Mouse (Mus musculus) liver, adult 2 months (tissue): ENCODE measurements at regions not wholly inside any gene's neighbourhood (a gene's known extent, or its start where the extent isn't known, plus 50 kb on each side); places are given as distances from the start of the nearest gene placed in this dataset.

Experiments
- DNase-seq: peaks from one replicate; pipeline ENCODE4 v3.0.0-alpha.2; 2011; ENCODE audit warnings: low read depth, low spot score; ENCODE audit errors: extremely low read depth
- H3K27ac ChIP-seq: fragments of 200-500 bp; replicated peaks from 2 replicates; pipeline ENCODE4 v1.5.1; 2012; ENCODE audit warnings: low read depth, mild to moderate bottlenecking, control low read depth, inconsistent platforms, low read length; ENCODE audit not compliant: insufficient read depth
- H3K27me3 ChIP-seq: fragments of 200-500 bp; 2 replicates; pipeline ENCODE4 v1.6.1; 2012; ENCODE audit warnings: mild to moderate bottlenecking, moderate library complexity, low read length, inconsistent platforms; ENCODE audit not compliant: control insufficient read depth, insufficient read depth
- H3K36me3 ChIP-seq: fragments of 200-500 bp; 2 replicates; pipeline ENCODE4 v1.6.1; 2012; ENCODE audit warnings: low read length, inconsistent platforms; ENCODE audit not compliant: control insufficient read depth, insufficient read depth
- H3K4me1 ChIP-seq: fragments of 200-500 bp; 2 replicates; pipeline ENCODE4 v1.6.1; 2011; ENCODE audit warnings: low read length; ENCODE audit not compliant: control insufficient read depth, insufficient read depth
- H3K4me3 ChIP-seq: fragments of 200-500 bp; 2 replicates; pipeline ENCODE4 v1.5.1; 2011; ENCODE audit warnings: low read depth, mild to moderate bottlenecking, control low read depth, low read length, moderate library complexity; ENCODE audit not compliant: insufficient read depth
- H3K79me2 ChIP-seq: fragments of 200-500 bp; 2 replicates; pipeline ENCODE4 v1.6.1; 2012; ENCODE audit warnings: inconsistent platforms, mild to moderate bottlenecking, low read length, moderate library complexity; ENCODE audit not compliant: control insufficient read depth, insufficient read depth
- H3K9ac ChIP-seq: fragments of 200-500 bp; 2 replicates; pipeline ENCODE4 v1.6.1; 2012; ENCODE audit warnings: low read depth, mild to moderate bottlenecking, control low read depth, inconsistent platforms, low read length
- CTCF ChIP-seq: fragments of 200-500 bp; IDR thresholded peaks from 2 replicates; pipeline ENCODE4 v1.5.1; 2011; ENCODE audit warnings: low read depth, low read length, control low read depth
- POLR2A ChIP-seq: fragments of 200-500 bp; IDR thresholded peaks from 2 replicates; pipeline ENCODE4 v1.6.1; 2011; ENCODE audit warnings: low read length, control low read depth; ENCODE audit not compliant: insufficient read depth; ENCODE audit errors: extremely low read depth
- WGBS: fragments of 180-500 bp; shearing (Covaris S2); methylation state at CpG from one replicate; pipeline ENCODE4 v1.1.7; 2018; 5-methylcytosine and 5-hydroxymethylcytosine counted together

DNA sequence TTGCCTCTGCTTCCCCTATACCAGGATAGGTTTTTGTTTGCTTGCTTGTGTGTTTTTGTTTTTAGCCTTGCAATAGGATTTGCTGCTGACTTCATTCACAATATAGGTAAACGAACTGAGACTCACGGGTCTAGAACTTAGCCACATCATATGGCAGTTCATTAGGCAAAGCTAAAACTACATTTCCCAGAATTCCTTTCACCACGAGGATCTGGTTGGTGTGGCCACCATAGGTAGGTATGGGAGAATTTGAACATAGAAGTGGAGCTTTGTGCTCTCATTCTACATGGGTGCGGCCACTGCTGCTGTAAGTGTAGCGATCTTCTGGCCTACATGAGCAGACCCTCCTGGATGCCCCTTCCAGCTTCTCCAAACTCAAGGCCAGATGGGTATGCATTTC lies 108.8 kb downstream of the 3100002H09Rik start:
- 75% methylated on average over 5 of the region's 5 CpGs for WGBS
- no peaks in the 10 kb centered on the region for H3K36me3 ChIP-seq
- H3K27me3 ChIP-seq, result no peaks in the 10 kb centered on the region
- H3K9ac ChIP-seq, result no peak overlapping the region
- no peaks in the 10 kb centered on the region for H3K79me2 ChIP-seq
- no peak overlapping the region for H3K4me3 ChIP-seq
- H3K4me1 ChIP-seq, result no peaks in the 10 kb centered on the region
- no peak overlapping the region for H3K27ac ChIP-seq
- no peak for TF ChIP-seq POLR2A
- TF ChIP-seq CTCF, result no peak
- DNase-seq, result no peak

DNA sequence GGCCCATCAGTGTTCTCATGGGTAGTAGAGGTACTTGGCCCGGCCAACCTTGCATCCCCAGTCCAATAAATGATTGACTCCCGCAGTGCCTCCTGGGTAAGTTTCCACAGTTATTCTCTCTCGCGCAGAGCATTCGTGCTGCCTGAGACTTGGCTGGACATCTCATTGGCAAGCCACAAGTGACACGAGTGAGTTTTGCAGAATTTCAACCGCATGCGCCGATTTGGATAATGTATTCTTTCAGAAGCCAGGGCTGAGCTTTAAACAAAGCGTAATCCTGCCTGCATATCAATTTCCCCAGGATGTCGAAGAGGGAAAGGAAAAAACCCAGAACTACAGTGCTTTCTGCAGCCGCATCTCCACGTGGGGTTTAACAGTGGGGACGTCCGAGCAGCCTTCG lies 112.6 kb downstream of the 3100002H09Rik start:
- Histone ChIP-seq H3K36me3 (no peaks in the 10 kb centered on the region), H3K27ac (no peak overlapping the region), H3K4me1 (no peaks in the 10 kb centered on the region), H3K9ac (no peak overlapping the region), H3K79me2 (no peaks in the 10 kb centered on the region), H3K4me3 (no peak overlapping the region), H3K27me3 (no peaks in the 10 kb centered on the region)
- TF ChIP-seq POLR2A, result no peak
- WGBS, result 65% methylated on average over 16 of the region's 16 CpGs
- no peak for DNase-seq

DNA sequence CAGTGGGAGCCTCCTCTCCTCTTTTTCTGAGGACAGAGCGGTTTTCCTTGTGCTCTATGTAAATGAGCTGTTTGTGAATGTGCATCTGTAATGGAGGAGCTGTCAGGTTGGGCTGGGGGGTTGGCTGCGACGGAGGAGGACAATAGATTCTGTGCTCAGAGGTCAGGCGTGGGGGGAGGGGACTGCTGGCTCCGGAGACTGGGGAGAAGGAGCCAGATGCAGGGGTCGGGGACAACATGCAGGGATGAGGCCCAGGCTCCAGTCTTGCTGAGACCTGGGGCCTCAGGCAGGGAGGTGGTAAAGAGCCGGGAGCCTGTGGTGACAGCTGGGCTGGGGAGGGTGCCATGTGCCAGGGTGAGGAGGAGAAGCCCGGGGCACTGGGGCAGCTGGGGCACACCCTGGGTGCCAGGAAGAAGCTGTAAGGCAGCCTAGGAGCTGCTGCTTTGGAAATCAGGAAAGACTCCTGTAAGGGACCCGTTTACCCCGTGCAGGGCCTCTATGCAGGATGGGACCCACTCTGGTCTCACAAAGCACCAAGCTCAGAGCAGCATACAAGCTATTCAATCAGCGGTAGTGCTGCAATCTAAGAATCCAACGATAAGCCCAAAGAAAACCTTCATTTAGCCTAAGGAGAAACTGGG lies 124.5 kb downstream of the 3100002H09Rik start:
- 24% methylated on average over 12 of the region's 12 CpGs for WGBS
- Histone ChIP-seq H3K4me1 (no peaks in the 10 kb centered on the region), H3K79me2 (no peaks in the 10 kb centered on the region), H3K9ac (no peak overlapping the region), H3K27me3 (no peaks in the 10 kb centered on the region), H3K4me3 (no peak overlapping the region), H3K27ac (no peak overlapping the region), H3K36me3 (no peaks in the 10 kb centered on the region)
- TF ChIP-seq CTCF (no peak), POLR2A (no peak)
- DNase-seq, result no peak

DNA sequence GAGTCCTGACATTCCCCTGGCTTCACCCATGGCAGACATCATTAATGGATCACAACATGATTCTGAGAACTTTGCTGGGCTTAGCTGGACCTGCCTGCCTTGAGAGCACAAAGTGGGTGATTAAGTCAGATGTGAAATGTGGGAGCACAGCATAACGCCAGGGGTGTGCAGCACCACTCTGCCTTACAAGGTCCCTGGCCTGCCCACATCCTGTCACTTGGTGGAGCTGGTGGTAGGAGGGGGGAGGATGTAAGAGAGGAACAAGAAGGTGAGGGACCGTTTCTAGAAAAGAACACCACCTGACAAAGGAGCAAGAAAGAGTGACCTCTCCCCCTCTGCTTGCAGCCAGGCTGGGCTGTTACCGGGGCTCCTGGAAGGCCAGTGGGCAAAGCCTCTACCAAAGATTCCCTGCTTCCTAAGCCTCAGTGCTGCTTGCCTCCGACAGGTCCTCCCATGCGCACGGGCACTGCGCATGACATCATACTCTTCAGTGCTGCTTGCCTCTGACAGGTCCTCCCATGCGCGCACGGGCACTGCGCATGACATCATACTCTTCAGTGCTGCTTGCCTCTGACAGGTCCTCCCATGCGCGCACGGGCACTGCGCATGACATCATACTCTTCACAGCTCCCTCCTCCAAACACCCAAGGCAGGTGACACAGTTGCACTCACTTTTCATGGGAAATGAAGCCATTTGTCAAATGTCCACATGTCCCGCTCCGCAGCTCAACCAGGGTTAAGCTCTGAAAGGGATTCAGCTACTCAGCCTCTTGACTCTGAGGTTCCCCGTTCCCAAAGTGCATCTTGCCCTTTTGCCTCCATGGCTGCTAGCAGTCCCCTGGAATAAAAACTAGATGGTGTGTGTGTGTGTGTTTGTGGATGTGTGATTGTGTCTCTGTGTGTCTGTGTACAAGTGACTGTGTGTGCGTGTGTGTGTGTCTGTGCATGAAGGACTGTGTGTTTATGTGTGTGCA lies 125.7 kb downstream of the 3100002H09Rik start:
- Histone ChIP-seq H3K27ac (no peak overlapping the region), H3K4me3 (no peak overlapping the region), H3K27me3 (no peaks in the 10 kb centered on the region), H3K79me2 (no peaks in the 10 kb centered on the region), H3K9ac (no peak overlapping the region), H3K36me3 (no peaks in the 10 kb centered on the region), H3K4me1 (no peaks in the 10 kb centered on the region)
- DNase-seq, result no peak
- TF ChIP-seq POLR2A, result no peak
- no peak for TF ChIP-seq CTCF
- WGBS, result 45% methylated on average over 19 of the region's 19 CpGs

DNA sequence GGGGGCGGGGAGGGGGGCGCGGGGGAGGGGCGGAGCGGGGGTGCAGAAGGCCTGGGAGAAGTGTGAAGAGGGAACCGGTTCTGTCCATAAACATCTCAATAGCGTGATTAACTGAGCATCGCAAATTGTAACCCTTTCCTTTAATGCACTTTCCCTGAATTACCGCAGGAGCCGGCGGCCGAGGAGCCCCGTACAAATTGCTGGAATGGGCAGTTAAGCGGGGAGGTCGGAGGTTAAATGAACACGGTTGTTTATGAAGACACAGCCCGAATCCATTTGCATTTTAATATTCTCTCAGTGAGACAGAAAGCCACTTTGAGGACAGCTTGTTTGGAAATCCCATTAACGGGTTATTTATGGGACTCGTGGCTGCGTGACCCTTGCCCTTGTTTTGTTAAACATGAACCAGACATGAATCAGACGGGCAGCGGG lies 132.7 kb downstream of the 3100002H09Rik start:
- H3K9ac ChIP-seq, result peak overlapping the region; percentile 17; the same call in 1 of the 2 replicates
- 4% methylated on average over 22 of the region's 22 CpGs for WGBS
- H3K27me3 ChIP-seq, result no peaks in the 10 kb centered on the region
- DNase-seq, result peak; percentile 68
- no peaks in the 10 kb centered on the region for H3K36me3 ChIP-seq
- peak overlapping the region; percentile 22 for H3K4me3 ChIP-seq
- TF ChIP-seq POLR2A, result no peak
- no peak for TF ChIP-seq CTCF
- no peak overlapping the region for H3K27ac ChIP-seq
- H3K79me2 ChIP-seq, result no peaks in the 10 kb centered on the region
- H3K4me1 ChIP-seq, result no peaks in the 10 kb centered on the region

DNA sequence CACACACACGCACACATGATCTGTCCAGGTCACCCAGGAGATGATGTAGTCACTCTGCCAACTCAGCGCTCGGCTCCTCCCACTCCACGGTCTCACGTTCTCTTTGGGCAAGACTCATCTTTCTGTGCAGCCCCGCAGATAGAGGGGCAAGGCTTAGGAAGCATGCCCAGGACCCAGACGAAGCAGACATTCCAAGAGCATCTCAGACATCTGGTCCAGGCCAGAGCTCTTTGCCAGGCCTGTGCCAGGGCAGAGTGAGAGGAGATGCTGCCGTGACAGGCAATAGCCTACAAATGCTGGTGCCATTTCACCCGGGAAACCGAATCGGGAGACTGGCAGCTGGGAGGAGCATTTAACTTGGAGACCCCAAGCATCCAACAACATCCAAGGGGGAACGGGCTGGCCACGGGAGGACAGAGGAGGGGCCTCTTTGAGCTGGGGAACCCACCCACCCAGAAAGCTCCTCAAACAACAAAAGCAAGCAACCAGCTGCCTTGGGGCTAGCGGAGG lies 133.2 kb downstream of the 3100002H09Rik start:
- H3K79me2 ChIP-seq, result no peaks in the 10 kb centered on the region
- no peak overlapping the region for H3K9ac ChIP-seq
- H3K36me3 ChIP-seq, result no peaks in the 10 kb centered on the region
- H3K4me3 ChIP-seq, result no peak overlapping the region
- no peak for DNase-seq
- no peak for TF ChIP-seq CTCF
- TF ChIP-seq POLR2A, result no peak
- 34% methylated on average over 14 of the region's 14 CpGs for WGBS
- H3K27ac ChIP-seq, result no peak overlapping the region
- no peaks in the 10 kb centered on the region for H3K4me1 ChIP-seq
- no peaks in the 10 kb centered on the region for H3K27me3 ChIP-seq
